Mouse (Mus musculus): ENCODE results near the gene Nav3.

DNA sequence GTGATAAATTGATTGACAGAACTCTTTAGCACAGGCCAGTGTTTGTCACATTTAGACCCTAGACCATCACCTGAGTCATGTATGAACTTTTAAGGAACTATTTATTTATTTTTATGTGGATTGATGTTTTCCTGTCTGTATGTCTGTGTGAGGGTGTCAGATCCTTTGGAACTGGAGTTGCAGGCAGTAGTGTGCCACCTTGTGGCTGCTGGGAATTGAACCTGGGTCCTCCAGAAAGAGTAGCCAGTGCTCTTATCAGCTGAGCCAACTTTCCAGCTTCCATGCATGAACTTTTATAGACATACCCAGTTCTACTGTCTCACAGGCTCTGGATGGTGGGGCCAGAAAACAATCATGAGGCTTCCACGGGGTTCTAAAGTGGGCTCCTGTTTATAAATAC lies 536.5 kb downstream of the Nav3 start:
- TF ChIP-seq POLR2A (IDR thresholded peaks at IDR 0.05; ENCODE audit: borderline replicate concordance, low read depth, low read length) (no peak), CTCF (IDR thresholded peaks at IDR 0.05; ENCODE audit: low read depth, low read length) (no peak)
